Mouse (Mus musculus) thymus, adult 2 months (tissue): ENCODE measurements around the gene Hist3h2a. TPM values are rescaled to one million over a fixed set of nuclear protein-coding genes. Genes with fewer than 3 reads are reported as not detected.
A peak's percentile ranks its signal among the peaks of the same experiment; 100 is the strongest.

Experiments used
- DNase-seq: peaks from one replicate; pipeline ENCODE4 v3.0.0; 2021
- H3K27ac ChIP-seq: fragments of 200-500 bp; 2 replicates; pipeline ENCODE4 v1.5.1; 2012; ENCODE audit warnings: low read length, control low read depth; ENCODE audit not compliant: control insufficient read depth, insufficient read depth
- H3K27me3 ChIP-seq: fragments of 200-500 bp; 2 replicates; pipeline ENCODE4 v1.6.1; 2012; ENCODE audit warnings: mild to moderate bottlenecking, low read length, moderate library complexity, mixed read lengths; ENCODE audit not compliant: control insufficient read depth, insufficient read depth
- H3K36me3 ChIP-seq: fragments of 200-500 bp; 2 replicates; pipeline ENCODE4 v1.6.1; 2012; ENCODE audit warnings: mild to moderate bottlenecking, low read length, moderate library complexity; ENCODE audit not compliant: control insufficient read depth, insufficient read depth
- H3K4me1 ChIP-seq: fragments of 200-500 bp; replicated peaks from 2 replicates; pipeline ENCODE4 v1.6.1; 2012; ENCODE audit warnings: low read length; ENCODE audit not compliant: control insufficient read depth, insufficient read depth
- H3K4me3 ChIP-seq: fragments of 200-500 bp; 2 replicates; pipeline ENCODE4 v1.5.1; 2012; ENCODE audit warnings: mild to moderate bottlenecking, low read length, control low read depth, moderate library complexity; ENCODE audit not compliant: control insufficient read depth, insufficient read depth
- CTCF ChIP-seq: fragments of 200-500 bp; IDR thresholded peaks from 2 replicates; pipeline ENCODE4 v1.5.1; 2012; ENCODE audit warnings: mild to moderate bottlenecking, control low read depth, low read length, moderate library complexity, borderline replicate concordance; ENCODE audit not compliant: control insufficient read depth, poor library complexity, insufficient read depth; ENCODE audit errors: extremely low read depth
- POLR2A ChIP-seq: fragments of 200-500 bp; IDR thresholded peaks from 2 replicates; pipeline ENCODE4 v1.6.1; 2012; ENCODE audit warnings: mild to moderate bottlenecking, low read length, control low read depth, moderate library complexity; ENCODE audit not compliant: control insufficient read depth, poor library complexity, insufficient read depth; ENCODE audit errors: extremely low read depth
- WGBS: fragments of 180-500 bp; shearing (Covaris S2); methylation state at CpG from one replicate; pipeline ENCODE4 v1.1.7; 2018; 5-methylcytosine and 5-hydroxymethylcytosine counted together
- polyA plus RNA-seq: library from polyadenylated mRNA; depleted of rRNA; stranded (reverse); fragments of >200 nt; gene quantifications from 2 replicates; pipeline ENCODE4 v1.2.3, GENCODE M21; 2012

Hist3h2a gene
- polyA plus RNA-seq, 1 experiment = 45.9 TPM

- H3K27ac ChIP-seq = no peak overlapping the region
- WGBS = 95% methylated on average over 1 of the region's 1 CpGs
- peak; percentile 60 for DNase-seq
Measured at GRCm38 (mm10) chr11:58967346-58967745, 12.9 kb downstream of the Hist3h2a start.

GRCm38 (mm10) chr11:58968551-58968950 lies 14.1 kb downstream of the Hist3h2a start:
- no peak overlapping the region for H3K4me3 ChIP-seq
- WGBS = 50% methylated on average over 7 of the region's 7 CpGs
- H3K27ac ChIP-seq = no peak overlapping the region
- TF ChIP-seq POLR2A (no peak), CTCF (no peak)
- H3K4me1 ChIP-seq = peaks cover 3% of the 10 kb centered on the region; the same call in 1 of the 2 replicates
- DNase-seq = no peak
- no peaks in the 10 kb centered on the region for H3K27me3 ChIP-seq
- H3K36me3 ChIP-seq = no peaks in the 10 kb centered on the region

More at GRCm38 (mm10) chr11:58967346-58967745, 12.9 kb downstream of the Hist3h2a start:
- peaks cover 3% of the 10 kb centered on the region; the same call in 1 of the 2 replicates for H3K4me1 ChIP-seq
- no peak overlapping the region for H3K4me3 ChIP-seq
- H3K27me3 ChIP-seq = no peaks in the 10 kb centered on the region; the same call in 1 of the 2 replicates
- no peaks in the 10 kb centered on the region for H3K36me3 ChIP-seq
- no peak for TF ChIP-seq POLR2A
- no peak for TF ChIP-seq CTCF

- WGBS = 89% methylated on average over 8 of the region's 8 CpGs
- H3K27ac ChIP-seq = no peak overlapping the region
Measured at GRCm38 (mm10) chr11:58969027-58969426, 14.5 kb downstream of the Hist3h2a start.

GRCm38 (mm10) chr11:58969659-58970058 lies 15.2 kb downstream of the Hist3h2a start:
- TF ChIP-seq POLR2A = no peak
- TF ChIP-seq CTCF = no peak
- H3K27me3 ChIP-seq = no peaks in the 10 kb centered on the region
- no peak for DNase-seq
- H3K4me3 ChIP-seq = no peak overlapping the region
- 72% methylated on average over 6 of the region's 6 CpGs for WGBS
- no peaks in the 10 kb centered on the region for H3K36me3 ChIP-seq
- no peak overlapping the region for H3K27ac ChIP-seq
- H3K4me1 ChIP-seq = peaks cover 3% of the 10 kb centered on the region; the same call in 1 of the 2 replicates

More at GRCm38 (mm10) chr11:58969027-58969426, 14.5 kb downstream of the Hist3h2a start:
- TF ChIP-seq CTCF (no peak), POLR2A (no peak)
- Histone ChIP-seq H3K4me3 (no peak overlapping the region), H3K36me3 (no peaks in the 10 kb centered on the region), H3K4me1 (peaks cover 3% of the 10 kb centered on the region; the same call in 1 of the 2 replicates), H3K27me3 (no peaks in the 10 kb centered on the region)
- no peak for DNase-seq

GRCm38 (mm10) chr11:58970831-58971530 lies 16.5 kb downstream of the Hist3h2a start:
- Histone ChIP-seq H3K4me1 (peaks cover 6% of the 10 kb centered on the region), H3K27ac (no peak overlapping the region), H3K4me3 (no peak overlapping the region), H3K27me3 (no peaks in the 10 kb centered on the region), H3K36me3 (no peaks in the 10 kb centered on the region)
- 97% methylated on average over 21 of the region's 21 CpGs for WGBS
- no peak for DNase-seq
- TF ChIP-seq CTCF (no peak), POLR2A (no peak)

GRCm38 (mm10) chr11:58971796-58972195 lies 17.3 kb downstream of the Hist3h2a start:
- no peak for TF ChIP-seq POLR2A
- TF ChIP-seq CTCF = no peak
- Histone ChIP-seq H3K27me3 (no peaks in the 10 kb centered on the region), H3K27ac (no peak overlapping the region), H3K4me1 (peaks cover 6% of the 10 kb centered on the region), H3K36me3 (no peaks in the 10 kb centered on the region), H3K4me3 (no peak overlapping the region)
- DNase-seq = no peak
- WGBS = 89% methylated on average over 3 of the region's 3 CpGs

GRCm38 (mm10) chr11:58974414-58974813 lies 19.9 kb downstream of the Hist3h2a start:
- WGBS = 89% methylated on average over 3 of the region's 3 CpGs
- DNase-seq = no peak
- no peak overlapping the region for H3K27ac ChIP-seq
- no peaks in the 10 kb centered on the region for H3K27me3 ChIP-seq
- peaks cover 8% of the 10 kb centered on the region for H3K4me1 ChIP-seq
- TF ChIP-seq CTCF (no peak), POLR2A (no peak)
- no peaks in the 10 kb centered on the region for H3K36me3 ChIP-seq
- no peak overlapping the region for H3K4me3 ChIP-seq

- peak overlapping the region; percentile 95 for H3K4me3 ChIP-seq
- peak overlapping the region; percentile 51 for H3K27ac ChIP-seq
- WGBS = under 1% methylated on average over 29 of the region's 29 CpGs
- H3K27me3 ChIP-seq = no peaks in the 10 kb centered on the region
- H3K36me3 ChIP-seq = no peaks in the 10 kb centered on the region
- H3K4me1 ChIP-seq = peaks cover 31% of the 10 kb centered on the region
- DNase-seq = peak; percentile 41
- no peak for TF ChIP-seq POLR2A
- no peak for TF ChIP-seq CTCF
Measured at GRCm38 (mm10) chr11:58977150-58977549, 22.7 kb downstream of the Hist3h2a start.
